Mouse (Mus musculus): ENCODE data around the gene Acer1. TPM values are rescaled to one million over a fixed set of nuclear protein-coding genes. Genes with fewer than 3 reads are reported as not detected.

The Acer1 gene
- polyA plus RNA-seq, 1 experiment from 2014 or later = not detected

DNA sequence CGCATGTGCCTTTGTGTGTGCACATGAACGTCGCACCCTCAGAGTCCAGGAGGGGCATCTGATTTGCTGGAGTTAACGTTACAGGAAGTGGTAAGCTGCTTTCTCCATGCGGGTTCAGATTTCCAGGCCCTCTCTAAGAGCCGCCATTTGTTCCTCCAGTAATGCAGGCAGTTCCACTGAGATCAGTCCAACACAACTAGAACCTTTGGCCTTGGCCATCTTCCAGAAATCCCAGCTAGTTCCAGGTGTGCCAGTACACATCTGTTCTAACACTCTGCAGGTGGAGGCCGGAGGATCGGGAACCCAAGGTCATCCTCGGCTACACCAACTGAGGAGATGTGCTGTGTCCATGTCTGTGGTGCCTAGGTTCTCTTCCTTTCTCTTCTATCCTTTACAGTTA, 3.0 kb upstream of the Acer1 start:
- Histone ChIP-seq H3K4me1 (ENCODE audit: control insufficient read depth, insufficient read depth, low read length) (no peaks in the 10 kb centered on the region), H3K36me3 (ENCODE audit: control insufficient read depth, insufficient read depth, low read length) (no peaks in the 10 kb centered on the region; the same call in 1 of the 2 replicates), H3K27ac (replicated peaks; ENCODE audit: low read depth, low read length) (no peak overlapping the region), H3K4me3 (ENCODE audit: low read depth, low read length) (no peak overlapping the region), H3K9ac (ENCODE audit: low read length) (no peak overlapping the region), H3K27me3 (ENCODE audit: control insufficient read depth, insufficient read depth, low read length) (no peaks in the 10 kb centered on the region), H3K4me2 (ENCODE audit: low read depth, severe bottlenecking) (no peak overlapping the region), H3K9me3 (ENCODE audit: control insufficient read depth, low read length) (no peaks in the 10 kb centered on the region)
- DNase-seq (ENCODE audit: low spot score) (no peak), ATAC-seq (ENCODE audit: insufficient number of reproducible peaks, low FRiP score, low TSS enrichment, low read depth) (no peak)
- WGBS = 82% methylated on average over 9 of the region's 9 CpGs

DNA sequence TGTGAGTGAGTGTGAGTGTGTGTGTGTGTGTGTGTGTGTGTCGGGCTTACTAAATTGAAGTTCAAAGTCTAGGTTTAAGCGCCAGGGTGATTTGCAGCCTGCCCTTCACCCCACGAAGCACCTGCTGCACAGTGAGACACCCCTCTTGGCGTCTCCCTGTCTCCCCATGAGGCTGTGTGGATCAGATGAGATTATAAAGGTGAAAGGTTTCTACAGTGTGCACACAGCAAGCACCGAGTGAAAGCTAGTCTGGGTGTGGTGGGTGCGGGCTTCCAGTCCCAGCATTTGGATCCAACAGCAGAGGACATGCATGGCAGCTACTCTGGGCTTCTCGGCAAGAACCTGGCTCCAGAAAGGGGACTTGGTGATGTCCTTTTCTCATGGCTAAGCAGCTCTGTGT, 877 bp downstream of the Acer1 start:
- DNase-seq (ENCODE audit: low spot score) (no peak), ATAC-seq (ENCODE audit: insufficient number of reproducible peaks, low FRiP score, low TSS enrichment, low read depth) (no peak)
- Histone ChIP-seq H3K36me3 (ENCODE audit: control insufficient read depth, insufficient read depth, low read length) (no peaks in the 10 kb centered on the region), H3K4me1 (ENCODE audit: control insufficient read depth, insufficient read depth, low read length) (no peaks in the 10 kb centered on the region), H3K4me2 (ENCODE audit: low read depth, severe bottlenecking) (no peak overlapping the region), H3K27ac (replicated peaks; ENCODE audit: low read depth, low read length) (no peak overlapping the region), H3K4me3 (ENCODE audit: low read depth, low read length) (no peak overlapping the region), H3K9me3 (ENCODE audit: control insufficient read depth, low read length) (no peaks in the 10 kb centered on the region), H3K9ac (ENCODE audit: low read length) (no peak overlapping the region), H3K27me3 (ENCODE audit: control insufficient read depth, insufficient read depth, low read length) (no peaks in the 10 kb centered on the region)
- WGBS = 74% methylated on average over 7 of the region's 7 CpGs

- DNase-seq (ENCODE audit: low spot score) = no peak
These were observed 2.4 kb downstream of the Acer1 start for GRCm38 (mm10) chr17:56979524-56979923.

DNA sequence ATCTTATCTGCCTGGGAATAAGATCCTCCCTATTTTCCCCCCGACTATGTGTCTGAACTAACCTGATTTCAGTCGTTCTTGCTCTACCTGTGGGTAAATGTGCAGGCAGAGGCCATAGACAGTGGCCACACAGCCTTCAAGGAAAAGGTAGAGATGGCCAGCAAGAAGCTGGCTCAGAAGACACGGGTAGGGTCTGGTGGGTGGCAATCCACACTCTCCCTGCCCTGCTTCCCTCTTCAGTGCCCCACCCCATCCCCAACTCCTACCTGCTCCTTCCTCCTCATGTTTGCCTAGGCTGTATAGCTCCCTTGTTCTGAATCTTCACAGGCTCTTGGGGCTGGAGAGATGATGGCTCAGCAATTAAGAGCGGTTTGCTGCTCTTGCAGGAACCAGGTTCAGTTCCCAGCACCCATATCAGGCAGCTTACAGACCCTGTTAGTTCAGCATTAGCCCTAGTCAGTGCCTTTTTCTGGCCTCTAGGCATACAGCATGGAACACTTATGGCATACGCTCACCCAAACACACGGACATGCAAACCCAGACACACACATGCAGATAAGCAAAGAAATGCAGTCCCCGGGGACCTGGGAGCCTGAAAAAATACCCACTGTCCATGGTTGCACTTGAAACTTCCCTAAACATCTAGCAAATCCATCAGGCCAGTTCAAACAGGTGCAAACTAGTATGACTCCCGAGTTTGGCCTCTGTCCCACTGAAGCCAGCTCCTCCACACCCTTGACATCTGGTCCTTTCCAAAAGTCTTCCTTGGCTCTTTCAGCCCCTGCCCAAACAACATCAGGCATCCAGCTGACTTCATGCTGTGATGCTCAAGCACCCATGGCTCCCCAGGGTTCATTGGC, 5.2 kb downstream of the Acer1 start:
- no peak for ATAC-seq (ENCODE audit: insufficient number of reproducible peaks, low FRiP score, low TSS enrichment, low read depth)
- no peaks in the 10 kb centered on the region for H3K4me1 ChIP-seq (ENCODE audit: control insufficient read depth, insufficient read depth, low read length)
- H3K4me3 ChIP-seq (ENCODE audit: low read depth, low read length) = no peak overlapping the region
- no peaks in the 10 kb centered on the region for H3K9me3 ChIP-seq (ENCODE audit: control insufficient read depth, low read length)
- no peaks in the 10 kb centered on the region for H3K27me3 ChIP-seq (ENCODE audit: control insufficient read depth, insufficient read depth, low read length)
- 81% methylated on average over 8 of the region's 8 CpGs for WGBS
- no peaks in the 10 kb centered on the region for H3K36me3 ChIP-seq (ENCODE audit: control insufficient read depth, insufficient read depth, low read length)
- no peak overlapping the region for H3K4me2 ChIP-seq (ENCODE audit: low read depth, severe bottlenecking)
- no peak for DNase-seq (ENCODE audit: low spot score)
- no peak overlapping the region for H3K9ac ChIP-seq (ENCODE audit: low read length)
- no peak overlapping the region for H3K27ac ChIP-seq (replicated peaks; ENCODE audit: low read depth, low read length)

More at GRCm38 (mm10) chr17:56979524-56979923, 2.4 kb downstream of the Acer1 start:
- ATAC-seq (ENCODE audit: insufficient number of reproducible peaks, low FRiP score, low TSS enrichment, low read depth) = no peak
- Histone ChIP-seq H3K4me1 (ENCODE audit: control insufficient read depth, insufficient read depth, low read length) (no peaks in the 10 kb centered on the region), H3K27ac (replicated peaks; ENCODE audit: low read depth, low read length) (no peak overlapping the region), H3K4me2 (ENCODE audit: low read depth, severe bottlenecking) (no peak overlapping the region), H3K4me3 (ENCODE audit: low read depth, low read length) (no peak overlapping the region), H3K9ac (ENCODE audit: low read length) (no peak overlapping the region), H3K36me3 (ENCODE audit: control insufficient read depth, insufficient read depth, low read length) (no peaks in the 10 kb centered on the region), H3K9me3 (ENCODE audit: control insufficient read depth, low read length) (no peaks in the 10 kb centered on the region), H3K27me3 (ENCODE audit: control insufficient read depth, insufficient read depth, low read length) (no peaks in the 10 kb centered on the region)
- 25% methylated on average over 6 of the region's 8 CpGs for WGBS

- Histone ChIP-seq H3K9me3 (ENCODE audit: control insufficient read depth, low read length) (no peaks in the 10 kb centered on the region), H3K9ac (ENCODE audit: low read length) (no peak overlapping the region), H3K27me3 (ENCODE audit: control insufficient read depth, insufficient read depth, low read length) (no peaks in the 10 kb centered on the region), H3K4me3 (ENCODE audit: low read depth, low read length) (no peak overlapping the region), H3K27ac (replicated peaks; ENCODE audit: low read depth, low read length) (no peak overlapping the region), H3K4me2 (ENCODE audit: low read depth, severe bottlenecking) (no peak overlapping the region), H3K36me3 (ENCODE audit: control insufficient read depth, insufficient read depth, low read length) (no peaks in the 10 kb centered on the region), H3K4me1 (ENCODE audit: control insufficient read depth, insufficient read depth, low read length) (no peaks in the 10 kb centered on the region)
- no peak for ATAC-seq (ENCODE audit: insufficient number of reproducible peaks, low FRiP score, low TSS enrichment, low read depth)
- DNase-seq (ENCODE audit: low spot score) = no peak
- WGBS = 84% methylated on average over 3 of the region's 3 CpGs
These were observed 6.5 kb downstream of the Acer1 start for GRCm38 (mm10) chr17:56975391-56975790.

- H3K9ac ChIP-seq (ENCODE audit: low read length) = no peak overlapping the region
- no peak overlapping the region for H3K4me3 ChIP-seq (ENCODE audit: low read depth, low read length)
- no peaks in the 10 kb centered on the region for H3K36me3 ChIP-seq (ENCODE audit: control insufficient read depth, insufficient read depth, low read length)
- no peaks in the 10 kb centered on the region for H3K4me1 ChIP-seq (ENCODE audit: control insufficient read depth, insufficient read depth, low read length)
- ATAC-seq (ENCODE audit: insufficient number of reproducible peaks, low FRiP score, low TSS enrichment, low read depth) = no peak
- H3K9me3 ChIP-seq (ENCODE audit: control insufficient read depth, low read length) = no peaks in the 10 kb centered on the region
- no peak overlapping the region for H3K4me2 ChIP-seq (ENCODE audit: low read depth, severe bottlenecking)
- H3K27ac ChIP-seq (replicated peaks; ENCODE audit: low read depth, low read length) = no peak overlapping the region
- WGBS = 79% methylated on average over 5 of the region's 5 CpGs
- H3K27me3 ChIP-seq (ENCODE audit: control insufficient read depth, insufficient read depth, low read length) = no peaks in the 10 kb centered on the region
- no peak for DNase-seq (ENCODE audit: low spot score)
These were observed 7.2 kb downstream of the Acer1 start for GRCm38 (mm10) chr17:56974708-56975240.

DNA sequence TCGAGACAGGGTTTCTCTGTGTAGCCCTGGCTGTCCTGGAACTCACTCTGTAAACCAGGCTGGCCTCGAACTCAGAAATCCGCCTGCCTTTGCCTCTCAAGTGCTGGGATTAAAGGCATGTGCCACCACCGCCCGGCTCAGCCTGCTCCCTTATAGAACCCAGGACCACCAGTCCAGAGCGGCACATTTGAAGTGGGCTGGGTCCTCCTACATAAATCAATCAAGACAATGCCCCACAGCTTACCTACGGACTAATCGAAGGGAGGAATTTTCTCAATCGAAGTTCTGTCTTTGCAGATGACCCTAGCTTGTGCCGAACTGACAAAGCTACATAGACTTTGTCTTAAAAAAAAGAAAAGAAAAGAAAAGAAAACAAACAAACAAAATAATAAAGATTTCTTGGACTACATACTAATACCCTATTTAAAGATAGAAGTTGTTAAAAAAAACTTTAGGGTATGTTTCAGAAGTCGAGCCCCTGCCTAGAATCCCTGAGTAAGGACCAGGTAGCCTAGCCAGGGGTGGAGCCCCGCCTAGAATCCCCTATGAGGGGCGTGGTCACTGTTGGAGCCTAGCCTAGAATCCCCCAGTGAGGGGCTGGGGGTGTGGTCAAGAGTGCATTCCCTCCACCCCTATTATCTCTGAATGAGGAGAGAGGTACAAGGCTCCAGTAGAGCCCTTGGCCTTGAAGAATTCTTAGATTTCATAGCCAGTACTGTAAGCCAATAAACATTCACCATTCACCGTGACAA, 7.8 kb downstream of the Acer1 start:
- no peaks in the 10 kb centered on the region for H3K36me3 ChIP-seq (ENCODE audit: control insufficient read depth, insufficient read depth, low read length)
- H3K27me3 ChIP-seq (ENCODE audit: control insufficient read depth, insufficient read depth, low read length) = no peaks in the 10 kb centered on the region
- H3K4me2 ChIP-seq (ENCODE audit: low read depth, severe bottlenecking) = no peak overlapping the region
- 60% methylated on average over 13 of the region's 14 CpGs for WGBS
- DNase-seq (ENCODE audit: low spot score) (no peak), ATAC-seq (ENCODE audit: insufficient number of reproducible peaks, low FRiP score, low TSS enrichment, low read depth) (no peak)
- no peaks in the 10 kb centered on the region for H3K9me3 ChIP-seq (ENCODE audit: control insufficient read depth, low read length)
- H3K27ac ChIP-seq (replicated peaks; ENCODE audit: low read depth, low read length) = no peak overlapping the region
- H3K9ac ChIP-seq (ENCODE audit: low read length) = no peak overlapping the region
- no peaks in the 10 kb centered on the region for H3K4me1 ChIP-seq (ENCODE audit: control insufficient read depth, insufficient read depth, low read length)
- no peak overlapping the region for H3K4me3 ChIP-seq (ENCODE audit: low read depth, low read length)

DNA sequence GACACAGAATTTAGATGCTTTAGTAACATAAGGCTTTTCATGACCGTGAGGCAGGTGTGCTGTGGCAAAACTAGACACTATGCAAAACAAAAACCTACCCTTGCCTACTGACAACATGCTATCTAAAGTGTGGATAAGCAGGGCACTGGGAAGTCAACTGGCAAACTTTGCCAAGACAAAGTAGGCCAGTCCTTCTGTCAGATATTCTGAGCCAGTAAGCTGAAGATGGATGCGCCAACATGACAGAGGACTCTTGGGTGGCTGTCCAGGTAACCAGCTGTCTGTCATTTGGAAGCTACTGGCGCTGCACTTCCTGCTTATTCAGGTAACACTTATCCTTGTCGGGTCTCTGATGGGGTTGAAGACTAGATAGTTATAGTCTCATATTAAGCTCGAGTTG, 11.8 kb downstream of the Acer1 start:
- Histone ChIP-seq H3K27ac (replicated peaks; ENCODE audit: low read depth, low read length) (no peak overlapping the region), H3K36me3 (ENCODE audit: control insufficient read depth, insufficient read depth, low read length) (no peaks in the 10 kb centered on the region), H3K9me3 (ENCODE audit: control insufficient read depth, low read length) (no peaks in the 10 kb centered on the region), H3K27me3 (ENCODE audit: control insufficient read depth, insufficient read depth, low read length) (no peaks in the 10 kb centered on the region), H3K9ac (ENCODE audit: low read length) (no peak overlapping the region), H3K4me3 (ENCODE audit: low read depth, low read length) (no peak overlapping the region), H3K4me1 (ENCODE audit: control insufficient read depth, insufficient read depth, low read length) (no peaks in the 10 kb centered on the region), H3K4me2 (ENCODE audit: low read depth, severe bottlenecking) (no peak overlapping the region)
- 67% methylated on average over 5 of the region's 5 CpGs for WGBS
- no peak for ATAC-seq (ENCODE audit: insufficient number of reproducible peaks, low FRiP score, low TSS enrichment, low read depth)
- no peak for DNase-seq (ENCODE audit: low spot score)
